Mouse (Mus musculus) megakaryocyte-erythroid progenitor cell, adult 5-6 weeks (primary cell): ENCODE results near the gene Elf5. TPM values are rescaled to one million over a fixed set of nuclear protein-coding genes. Genes with fewer than 3 reads are reported as not detected.

Source experiments
- ATAC-seq: replicated peaks from 2 replicates; pipeline ENCODE4 v1.8.0; 2016; ENCODE audit warnings: mild to moderate bottlenecking, inconsistent platforms; ENCODE audit not compliant: severe bottlenecking, poor library complexity, low FRiP score, low TSS enrichment
- total RNA-seq, 2 experiments: library from RNA; stranded (forward) in 1 of 2; stranded (reverse) in 1 of 2; fragments of 200-1000, 215-1000 nt in 1 of 2; fragments of >200 nt in 1 of 2; fragmentation: Nextera tagmentation in 1 of 2; gene quantifications; 2 replicates each; pipeline ENCODE4 v1.2.3; 2014 to 2017

Elf5 gene
- total RNA-seq (2014; fragmentation: Nextera tagmentation) (not detected in 2 replicates), total RNA-seq (2017) (not detected in 2 replicates)

DNA sequence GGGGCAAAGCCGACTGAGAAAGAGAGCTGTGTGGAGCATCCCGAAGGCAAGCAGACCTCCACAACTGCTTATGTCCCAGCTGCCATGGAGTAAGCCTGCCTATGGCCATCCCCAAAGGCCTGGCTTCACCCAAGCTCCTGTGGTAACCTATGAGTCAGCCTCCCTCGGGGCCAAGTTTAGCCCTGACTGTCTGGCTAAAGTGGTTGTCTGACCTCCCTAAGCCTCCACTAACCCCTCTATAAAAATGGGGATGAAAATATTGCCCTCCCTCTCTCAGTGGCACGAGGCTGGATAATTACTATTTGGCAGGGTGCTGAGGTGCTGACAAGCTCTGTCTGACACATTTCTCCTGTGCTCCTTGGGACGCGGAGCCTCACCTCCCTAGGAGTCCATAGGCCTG lies at the start of gene Elf5:
Elf5 (plus strand) TSS at position 341 of the 400 bp plus-strand sequence.
- no peak for ATAC-seq

DNA sequence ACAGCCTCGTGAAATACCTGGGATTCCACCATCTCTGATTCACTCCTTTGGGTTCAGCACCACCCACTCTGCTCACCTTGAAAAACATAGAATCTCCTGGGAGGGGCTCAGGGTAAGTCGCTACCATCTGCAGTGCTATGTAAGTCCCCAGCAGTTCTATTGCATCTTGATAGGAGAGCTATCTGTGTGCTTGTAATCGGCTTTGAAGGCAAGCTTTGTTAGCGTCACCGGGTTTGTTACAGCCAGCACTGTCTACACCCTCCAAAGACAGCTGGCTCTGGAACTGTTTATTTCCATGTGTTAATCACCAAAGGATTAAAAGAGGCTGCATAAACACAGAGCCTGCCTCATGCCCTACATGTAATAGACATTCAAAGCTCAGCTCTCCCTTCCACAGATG lies 38.9 kb upstream of the Elf5 start:
- no peak for ATAC-seq

GRCm38 (mm10) chr2:103379502-103380160 lies 31.9 kb upstream of the Elf5 start:
- no peak for ATAC-seq

DNA sequence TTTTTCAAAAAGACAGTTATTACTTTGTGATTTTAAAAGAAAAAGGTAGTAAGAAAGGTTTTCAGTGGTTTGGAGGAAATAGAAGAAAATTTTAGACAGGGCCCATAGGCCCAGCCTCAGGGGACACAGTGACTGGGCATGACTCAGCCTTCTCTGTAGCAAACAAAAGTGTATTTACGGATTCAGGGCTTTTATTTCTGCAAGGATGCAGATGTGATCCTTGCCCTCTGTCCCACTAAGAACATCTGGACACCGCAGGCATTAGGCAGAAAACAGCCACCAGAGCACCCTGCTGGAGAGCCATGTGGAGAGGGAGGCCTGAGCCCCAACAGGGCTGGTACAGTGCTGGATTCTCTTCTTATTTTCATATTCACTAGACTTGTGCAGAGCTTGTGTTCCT lies 29.3 kb upstream of the Elf5 start:
- ATAC-seq: no peak

- ATAC-seq: no peak
These were observed 23.6 kb upstream of the Elf5 start for GRCm38 (mm10) chr2:103387881-103388280.

- ATAC-seq: no peak
These were observed 23.2 kb upstream of the Elf5 start for GRCm38 (mm10) chr2:103388311-103388710.

- ATAC-seq: no peak
These were observed 21.2 kb upstream of the Elf5 start for GRCm38 (mm10) chr2:103390086-103390988.

DNA sequence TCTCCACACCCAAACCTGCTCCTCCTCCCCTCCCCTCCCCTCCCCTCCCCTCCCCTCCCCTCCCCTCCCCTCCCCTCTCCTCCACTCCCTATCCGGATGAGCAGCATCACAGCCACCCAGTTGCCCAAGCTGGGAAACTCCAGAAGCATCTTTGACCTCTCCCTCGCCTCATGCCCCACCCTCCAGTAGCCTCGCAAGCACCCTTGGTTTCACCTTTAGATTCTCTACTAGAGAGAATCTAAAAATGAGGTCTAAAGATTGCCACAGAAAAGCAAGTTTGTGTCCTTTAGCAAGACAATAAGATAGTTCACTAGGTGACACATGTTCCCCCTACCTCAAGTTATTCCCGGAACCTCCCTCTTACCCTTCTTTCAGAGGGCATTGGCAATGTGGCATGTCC lies 19.9 kb upstream of the Elf5 start:
- no peak for ATAC-seq

DNA sequence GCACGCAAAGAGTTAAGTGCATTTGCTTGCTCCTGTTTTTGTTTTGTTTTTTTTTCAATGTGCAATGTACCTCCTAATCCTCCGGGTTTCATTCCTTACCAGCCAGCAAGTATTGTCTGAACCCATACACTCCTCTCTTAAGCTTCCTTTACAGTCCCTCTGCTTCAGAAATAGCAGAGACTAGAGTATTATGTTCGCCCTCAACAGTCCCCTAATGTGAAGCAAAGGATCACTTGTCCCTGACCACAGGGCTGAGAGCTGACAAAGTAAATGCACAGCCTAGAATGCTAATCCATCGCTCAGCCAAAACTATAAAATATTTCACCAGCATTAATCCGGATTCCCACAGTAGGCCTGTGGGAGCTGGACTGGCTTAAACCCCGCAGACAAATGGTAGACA lies 13.4 kb upstream of the Elf5 start:
- ATAC-seq: no peak

DNA sequence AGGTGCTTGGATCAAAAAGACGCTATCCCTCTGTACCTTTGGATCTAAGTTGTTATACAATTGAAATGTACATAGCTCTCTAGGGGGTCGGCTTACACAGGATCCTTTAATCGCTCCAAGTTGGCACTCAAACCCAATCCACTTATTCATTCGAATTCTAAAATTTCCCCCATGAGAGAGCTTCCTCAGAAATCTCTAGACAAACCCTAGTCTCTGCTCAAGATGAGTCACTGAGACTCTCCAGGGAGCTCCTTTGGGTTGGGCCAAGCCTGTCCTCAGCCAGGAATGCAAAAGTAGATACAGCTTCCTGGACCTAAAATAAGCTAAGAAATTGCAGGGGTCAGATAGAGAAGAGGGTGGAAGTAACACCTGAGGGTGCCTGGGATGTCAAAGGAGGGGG lies 10.8 kb upstream of the Elf5 start:
- ATAC-seq: no peak

- ATAC-seq: no peak
These were observed 5.2 kb upstream of the Elf5 start for GRCm38 (mm10) chr2:103406239-103406638.

- no peak for ATAC-seq
These were observed 328 bp downstream of the Elf5 start for GRCm38 (mm10) chr2:103411816-103412215.

GRCm38 (mm10) chr2:103413381-103413780 lies 1.9 kb downstream of the Elf5 start:
- 0 out of 2 replicates have a peak, but pooled peaks have one; percentile 25 for ATAC-seq

GRCm38 (mm10) chr2:103415774-103416173 lies 4.3 kb downstream of the Elf5 start:
- ATAC-seq: no peak

DNA sequence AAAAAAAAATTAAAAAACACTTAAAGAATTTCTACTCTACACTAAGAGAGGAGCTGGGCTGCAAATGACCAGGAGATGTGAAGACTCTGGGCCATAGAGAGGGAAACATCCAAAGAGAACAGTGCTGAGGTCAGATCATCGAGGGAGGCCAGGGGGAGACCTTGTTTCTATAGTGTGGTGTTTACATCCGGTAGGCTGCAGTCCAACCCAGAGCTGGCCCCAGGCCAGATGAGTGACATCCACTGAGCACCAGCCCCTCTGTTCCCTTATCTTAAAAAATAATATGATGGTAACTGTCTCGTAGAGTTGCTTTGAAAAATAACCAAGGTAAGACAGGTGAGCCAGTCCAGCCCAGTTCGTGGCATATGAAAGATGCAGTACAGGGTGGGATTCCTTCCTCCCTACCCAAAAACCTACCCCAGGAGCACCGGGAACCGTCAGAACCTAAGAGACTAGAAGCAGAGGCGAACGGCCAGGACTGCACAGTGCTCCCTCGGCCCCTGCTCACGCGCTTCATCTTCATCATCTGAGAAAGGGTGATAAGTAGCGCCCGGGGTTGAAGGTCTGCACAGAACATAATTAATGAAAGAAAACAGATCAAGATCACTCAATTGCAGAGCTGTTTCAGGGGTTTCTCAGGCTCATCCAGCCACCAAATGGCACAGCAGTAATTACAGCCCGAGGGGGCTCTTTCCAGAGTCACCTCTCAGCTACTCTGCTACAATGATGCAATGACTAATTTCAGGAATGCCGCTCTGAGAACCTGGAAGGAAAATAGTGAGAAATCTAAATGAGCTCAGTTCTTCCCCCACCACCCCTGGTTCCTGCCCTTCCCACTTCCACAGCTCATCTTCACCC lies 9.4 kb downstream of the Elf5 start:
- ATAC-seq: 0 out of 2 replicates have a peak, but pooled peaks have one; percentile 31

GRCm38 (mm10) chr2:103423884-103424283 lies 12.4 kb downstream of the Elf5 start:
- ATAC-seq: no peak

DNA sequence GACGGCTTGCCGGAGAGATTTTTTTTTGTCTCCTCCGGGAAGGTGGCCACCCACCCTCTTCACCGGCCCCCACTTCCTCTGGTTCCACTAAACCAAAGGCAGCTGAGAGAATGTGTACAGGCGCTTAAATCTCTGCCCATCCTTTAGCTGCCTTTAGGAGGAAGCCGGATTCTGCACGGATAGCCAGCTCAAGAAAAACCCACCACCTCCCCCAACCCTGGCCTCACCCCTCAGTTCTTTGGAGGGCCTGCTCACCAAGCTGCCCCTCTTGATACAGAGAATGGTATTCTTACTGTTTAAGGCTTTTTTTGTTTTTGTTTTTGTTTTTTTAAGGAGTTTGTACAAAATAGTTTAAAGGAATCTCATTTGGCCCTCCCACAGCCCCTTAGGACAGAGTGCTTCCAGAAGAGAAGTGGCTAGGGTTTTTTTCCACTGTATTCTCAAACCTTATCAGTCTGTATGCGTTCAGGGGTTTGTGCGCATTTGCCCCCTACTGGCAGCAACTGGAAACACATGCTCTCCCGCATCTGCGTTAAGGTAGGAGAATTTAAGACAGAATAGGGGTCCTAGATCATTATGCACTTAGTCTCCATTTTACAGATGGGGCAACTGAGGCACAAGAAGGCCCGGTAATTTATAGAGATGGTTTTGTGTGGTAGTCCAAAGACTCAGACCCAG lies 13.0 kb downstream of the Elf5 start:
- peak; percentile 79 for ATAC-seq

- ATAC-seq: no peak
These were observed 14.1 kb downstream of the Elf5 start for GRCm38 (mm10) chr2:103425456-103426063.

DNA sequence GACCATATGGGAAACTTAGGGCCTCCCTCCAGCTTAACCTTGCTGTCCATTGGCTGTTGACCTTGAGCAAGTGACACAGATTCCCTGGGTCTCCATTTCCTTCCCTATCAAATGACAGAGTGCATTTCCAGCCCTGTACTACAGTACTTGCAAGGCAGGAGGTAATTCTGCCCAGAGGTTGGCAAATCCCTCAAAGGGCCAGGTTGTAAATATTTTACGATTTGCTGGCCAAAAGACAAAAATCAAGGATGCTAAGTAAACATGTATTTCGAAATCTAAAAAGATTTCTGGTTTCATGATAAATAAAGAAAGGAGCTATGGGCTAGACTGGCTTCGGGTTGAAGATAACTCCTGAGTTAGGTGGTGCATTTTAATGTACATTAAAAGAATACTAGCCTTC lies 16.9 kb downstream of the Elf5 start:
- ATAC-seq: no peak
